Mouse (Mus musculus) megakaryocyte-erythroid progenitor cell, adult 5-6 weeks (primary cell): ENCODE data around the gene Sf3b4. TPM values are rescaled to one million over a fixed set of nuclear protein-coding genes. Genes with fewer than 3 reads are reported as not detected.

ENCODE experiments used
- ATAC-seq: replicated peaks from 2 replicates; pipeline ENCODE4 v1.8.0; 2016; ENCODE audit warnings: mild to moderate bottlenecking, inconsistent platforms; ENCODE audit not compliant: severe bottlenecking, poor library complexity, low FRiP score, low TSS enrichment
- total RNA-seq, 2 experiments: library from RNA; stranded (forward) in 1 of 2; stranded (reverse) in 1 of 2; fragments of 200-1000, 215-1000 nt in 1 of 2; fragments of >200 nt in 1 of 2; fragmentation: Nextera tagmentation in 1 of 2; gene quantifications; 2 replicates each; pipeline ENCODE4 v1.2.3; 2014 to 2017

Sf3b4 gene
- total RNA-seq (2014; fragmentation: Nextera tagmentation) = 139 and 173 TPM in 2 replicates
- total RNA-seq (2017) = 24.7 and 36.9 TPM in 2 replicates

GRCm38 (mm10) chr3:96172197-96173178 lies at the start of gene Sf3b4:
TSS of gene Sf3b4 (plus strand) at chr3:96172332.
- peak; percentile 87 for ATAC-seq

DNA sequence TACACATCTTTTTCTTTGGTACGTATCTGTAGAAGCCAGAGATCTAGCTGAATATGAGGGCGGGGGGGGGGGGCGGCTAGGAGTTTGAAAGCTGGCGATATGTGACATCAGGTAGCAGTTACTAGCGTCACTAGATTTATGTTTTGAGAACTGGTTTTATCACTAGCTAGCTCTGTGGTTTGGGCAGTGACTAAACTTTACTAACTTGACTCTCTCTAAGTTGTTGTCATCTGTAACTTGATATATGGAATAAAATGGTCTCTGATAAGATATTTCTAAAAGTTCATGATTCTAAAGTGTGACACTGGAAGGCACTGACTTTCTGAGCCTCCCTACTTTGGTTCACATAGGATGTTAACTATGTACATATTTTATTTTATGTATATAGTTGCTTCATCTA lies 47.9 kb upstream of the Sf3b4 start:
- ATAC-seq = no peak

GRCm38 (mm10) chr3:96128128-96128527 lies 44.0 kb upstream of the Sf3b4 start:
- no peak for ATAC-seq

GRCm38 (mm10) chr3:96132478-96132877 lies 39.7 kb upstream of the Sf3b4 start:
- ATAC-seq = no peak

- no peak for ATAC-seq
These were observed 38.7 kb upstream of the Sf3b4 start for GRCm38 (mm10) chr3:96133327-96133905.

DNA sequence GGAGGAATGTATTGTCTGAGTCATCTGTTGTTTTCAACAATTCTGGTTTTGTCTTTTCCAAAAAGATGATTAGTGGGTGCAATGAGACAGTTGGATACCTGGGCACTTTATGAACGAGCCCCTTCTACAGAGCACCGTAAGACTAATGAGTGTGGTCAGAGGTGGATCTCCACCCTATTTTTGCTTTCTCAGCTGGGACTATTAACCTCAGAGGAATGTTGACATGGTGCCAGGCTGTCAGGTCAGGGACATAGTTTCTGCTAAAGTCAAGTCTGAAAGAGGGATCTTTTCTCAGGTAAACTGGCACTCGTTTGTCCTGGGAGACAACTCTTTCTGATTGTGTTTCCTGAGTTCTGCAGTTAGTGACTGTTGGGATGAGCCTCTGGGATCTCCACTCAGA lies 37.1 kb upstream of the Sf3b4 start:
- ATAC-seq = no peak

DNA sequence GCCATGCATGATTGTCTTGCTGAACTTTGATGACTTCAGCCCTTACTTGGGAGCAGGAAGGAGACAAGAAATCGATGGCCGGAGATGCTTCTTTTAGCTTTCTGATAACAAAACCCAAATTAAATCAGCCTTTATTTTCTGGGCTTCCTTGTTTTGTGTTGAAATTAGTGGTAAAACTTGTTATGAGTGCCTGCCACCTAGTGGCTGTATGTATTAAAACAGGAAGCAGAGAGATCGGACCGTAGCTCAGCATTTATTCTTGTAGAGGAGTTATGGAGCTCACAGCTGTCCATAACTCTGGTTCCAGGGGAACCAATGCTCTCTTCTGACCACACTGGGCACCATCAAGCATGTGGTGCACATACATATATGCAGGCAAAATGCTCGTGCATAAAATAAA lies 24.2 kb upstream of the Sf3b4 start:
- peak; percentile 77 for ATAC-seq

DNA sequence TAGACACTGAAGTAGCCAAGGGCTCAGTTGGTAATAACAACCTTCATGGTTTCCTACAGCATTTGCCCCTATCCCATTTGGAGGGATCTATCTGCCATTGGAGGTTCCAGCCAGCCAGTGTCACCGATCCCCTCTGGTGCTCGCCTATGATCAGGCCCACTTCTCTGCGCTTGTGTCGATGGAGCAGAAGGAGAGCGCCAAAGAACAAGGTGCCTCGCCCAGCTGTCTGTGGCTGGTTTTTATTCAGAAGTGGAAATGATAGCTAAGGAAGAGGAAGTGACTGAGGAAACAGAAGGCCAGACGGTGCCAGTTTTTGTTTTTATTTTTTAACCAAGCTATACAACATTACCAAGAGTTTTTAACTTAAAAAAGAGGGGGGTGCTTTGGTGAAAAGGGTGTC lies 20.3 kb upstream of the Sf3b4 start:
- ATAC-seq = no peak

DNA sequence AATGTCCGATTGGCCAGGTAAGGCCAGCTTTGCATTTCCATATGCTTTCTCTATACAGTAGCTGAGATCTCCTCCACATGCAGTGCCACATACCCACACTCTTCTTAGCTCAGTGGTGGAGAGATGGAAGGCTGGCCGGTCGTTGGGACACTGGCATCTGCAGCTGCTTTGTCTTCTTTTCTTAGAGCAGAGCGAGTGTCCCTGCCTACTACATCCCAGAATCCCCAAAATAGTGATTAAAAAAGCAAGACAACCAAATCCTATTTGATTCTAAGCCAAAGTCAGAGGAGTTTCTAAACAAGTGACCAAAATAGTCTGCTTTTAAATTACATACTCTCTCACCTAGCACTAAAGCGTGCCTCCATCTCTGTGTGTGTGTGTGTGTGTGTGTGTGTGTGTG lies 19.5 kb upstream of the Sf3b4 start:
- no peak for ATAC-seq

DNA sequence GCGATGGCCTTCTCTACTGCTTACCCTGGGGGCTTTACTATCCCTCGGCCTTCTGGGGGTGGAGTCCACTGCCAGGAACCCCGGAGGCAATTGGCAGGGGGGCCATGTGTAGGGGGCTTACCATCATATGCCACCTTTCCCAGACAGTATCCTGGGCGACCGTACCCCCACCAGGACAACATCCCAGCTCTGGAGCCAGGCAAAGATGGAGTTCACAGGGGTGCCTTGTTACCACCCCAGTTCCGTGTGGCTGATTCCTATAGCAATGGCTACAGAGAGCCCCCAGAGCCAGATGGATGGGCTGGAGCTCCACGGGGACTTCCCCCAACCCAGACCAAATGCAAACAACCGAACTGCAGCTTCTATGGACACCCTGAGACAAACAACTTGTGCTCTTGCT lies 16.6 kb upstream of the Sf3b4 start:
- ATAC-seq = no peak

DNA sequence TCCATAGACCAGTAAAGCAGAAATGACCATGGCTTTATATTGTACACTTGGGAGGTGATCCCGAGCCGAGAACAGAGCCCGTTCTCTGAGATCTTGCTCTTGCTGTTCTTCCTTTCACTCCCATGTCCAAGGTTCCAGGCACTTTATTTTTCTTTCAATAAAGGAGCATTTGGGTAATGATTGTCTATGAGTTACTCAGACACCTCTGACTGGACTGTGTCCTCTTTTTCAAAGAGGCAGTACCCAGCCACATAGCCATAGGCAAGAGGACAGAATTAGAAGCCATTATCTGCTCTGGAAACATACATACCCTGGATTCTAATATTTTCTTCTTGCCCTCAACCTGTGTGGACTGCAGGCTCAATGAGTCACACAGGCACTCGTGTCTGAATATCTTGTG lies 12.3 kb upstream of the Sf3b4 start:
- no peak for ATAC-seq

DNA sequence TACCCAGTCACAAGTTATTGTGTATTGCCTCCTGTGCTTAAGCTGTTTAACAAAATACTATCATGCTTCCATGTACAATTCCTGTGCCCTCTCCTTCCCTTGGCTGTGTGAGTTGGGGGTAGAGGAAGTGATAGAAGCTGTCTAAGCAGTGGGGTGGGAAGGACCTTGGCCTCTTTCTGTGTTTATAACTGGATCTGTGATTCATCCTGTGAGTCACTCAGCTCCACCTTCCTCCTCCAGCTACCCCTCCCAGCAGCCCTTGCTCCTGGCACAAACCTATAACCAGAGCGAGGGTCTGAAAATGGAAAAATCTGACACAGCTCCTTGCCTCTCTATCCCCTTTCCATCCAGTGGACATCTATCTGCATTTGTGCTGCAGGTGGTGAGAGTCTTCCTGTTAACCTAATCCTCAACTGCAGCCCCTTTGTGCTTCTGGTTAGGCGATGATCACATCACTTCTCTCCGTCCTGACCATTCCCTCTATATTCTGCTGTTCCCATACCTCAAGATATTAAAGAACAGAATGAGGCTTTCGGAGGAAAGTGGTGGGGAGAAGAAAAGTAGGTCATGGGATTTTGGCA lies 11.8 kb upstream of the Sf3b4 start:
- ATAC-seq = no peak

- ATAC-seq = no peak
These were observed 11.2 kb upstream of the Sf3b4 start for GRCm38 (mm10) chr3:96160803-96161516.

GRCm38 (mm10) chr3:96161869-96162840 lies 10.0 kb upstream of the Sf3b4 start, which contains the start of gene Mtmr11:
TSS of gene Mtmr11 (plus strand) at chr3:96162004.
- no peak for ATAC-seq

DNA sequence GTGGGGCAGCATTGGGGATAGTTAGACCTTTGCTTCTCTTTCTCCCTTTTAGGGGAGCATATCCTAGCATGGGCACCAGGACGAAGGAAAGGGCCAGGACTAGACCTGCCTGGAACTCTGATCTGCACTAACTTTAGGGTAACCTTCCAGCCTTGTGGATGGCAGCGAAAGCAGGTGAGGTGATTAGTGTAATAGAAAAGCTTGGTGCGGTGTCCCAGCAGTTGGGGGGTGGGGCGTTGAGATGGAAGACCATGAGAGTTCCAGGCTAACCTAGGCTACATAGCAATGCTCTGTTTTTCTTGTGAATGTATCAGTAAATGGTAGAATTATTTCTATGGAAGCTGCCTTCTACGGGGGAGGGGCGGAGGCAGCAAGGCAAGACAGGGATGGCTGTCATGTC lies 9.1 kb upstream of the Sf3b4 start:
- no peak for ATAC-seq

- ATAC-seq = no peak
These were observed 3.5 kb upstream of the Sf3b4 start for GRCm38 (mm10) chr3:96168466-96169158.

GRCm38 (mm10) chr3:96170276-96170675 lies 1.9 kb upstream of the Sf3b4 start:
- no peak for ATAC-seq

DNA sequence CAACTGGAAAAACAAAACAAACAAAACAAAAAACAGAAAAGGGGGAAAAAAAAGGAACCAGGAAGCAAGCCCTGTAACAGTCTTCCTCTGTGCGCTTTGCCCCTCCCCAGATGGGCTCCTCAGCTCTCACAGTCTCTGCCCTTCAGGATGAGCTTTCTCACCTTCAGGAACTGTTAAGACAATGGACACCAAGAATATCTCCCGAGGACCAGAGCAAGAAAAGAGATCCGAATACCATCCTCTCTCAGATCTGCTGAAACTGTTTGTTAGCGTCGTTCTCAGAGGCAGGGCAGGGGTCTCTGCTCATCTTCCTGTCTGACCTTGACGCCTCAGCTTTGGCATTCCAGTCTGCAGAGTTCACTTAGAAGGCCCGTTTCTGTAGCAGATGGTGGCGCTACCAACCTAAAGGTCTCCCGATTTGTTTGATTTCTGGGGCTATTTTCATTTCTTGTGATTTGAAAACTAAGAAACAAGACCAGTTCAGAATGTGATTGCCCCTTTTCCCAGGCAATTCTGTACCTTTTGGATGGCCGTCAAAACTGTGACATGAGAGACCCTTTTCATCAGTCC lies 1.1 kb upstream of the Sf3b4 start:
- no peak for ATAC-seq
